Mouse (Mus musculus) CH12.LX (cell line): ENCODE data around the gene Tmem43. TPM values are rescaled to one million over a fixed set of nuclear protein-coding genes. Genes with fewer than 3 reads are reported as not detected.
"Not testable (repeated sequence)": the region's sequence is repeated elsewhere in the genome, so short reads cannot be mapped to it uniquely, and the experiment has no call there.

Experiments used
- DNase-seq: peaks from one replicate; pipeline ENCODE4 v3.0.0-alpha.2; 2013; ENCODE audit errors: extremely low read depth
- H3K27ac ChIP-seq: 2 replicates; pipeline ENCODE4 v1.5.1; 2012; ENCODE audit warnings: low read depth, mild to moderate bottlenecking, control low read depth, moderate library complexity; ENCODE audit not compliant: insufficient read depth
- H3K27me3 ChIP-seq: replicated peaks from 2 replicates; pipeline ENCODE3; 2012; ENCODE audit warnings: inconsistent platforms
- H3K36me3 ChIP-seq, 2 experiments: replicated peaks in 1 of 2; 2 replicates each; pipeline versions ENCODE3 to v1.6.1; 2012; ENCODE audit warnings: inconsistent platforms in 1 of 2, low read length in 1 of 2, mild to moderate bottlenecking in 1 of 2, mixed read lengths in 1 of 2, moderate library complexity in 1 of 2; ENCODE audit not compliant: control insufficient read depth in 1 of 2, insufficient read depth in 1 of 2
- H3K4me1 ChIP-seq, 2 experiments: 2 replicates each; pipeline ENCODE4 v1.6.1; 2012; ENCODE audit warnings: inconsistent platforms in 1 of 2, moderate library complexity in 1 of 2; ENCODE audit not compliant: insufficient read depth in 2 of 2, control insufficient read depth in 1 of 2
- H3K4me2 ChIP-seq: 2 replicates; pipeline ENCODE4 v1.6.1; 2012; ENCODE audit warnings: low read depth, mild to moderate bottlenecking, control low read depth; ENCODE audit not compliant: poor library complexity, insufficient read depth, severe bottlenecking
- H3K4me3 ChIP-seq, 3 experiments: fragments of 150-350 bp in 1 of 3; sonication (generic) in 1 of 3; replicated peaks in 1 of 3; 2 replicates each; pipeline versions ENCODE3 to v1.5.1; 2011 to 2012; ENCODE audit warnings: low read depth in 2 of 3, low read length in 2 of 3, mild to moderate bottlenecking in 2 of 3, moderate library complexity in 2 of 3, control low read depth in 1 of 3, improper control_type of control experiment in 1 of 3, inconsistent platforms in 1 of 3, mixed read lengths in 1 of 3; ENCODE audit not compliant: poor library complexity in 1 of 3
- H3K79me2 ChIP-seq: replicated peaks from 2 replicates; pipeline ENCODE4 v1.6.1; 2012; ENCODE audit warnings: mild to moderate bottlenecking, moderate library complexity; ENCODE audit not compliant: control insufficient read depth, poor library complexity, insufficient read depth, severe bottlenecking; ENCODE audit errors: extremely low read depth
- H3K9ac ChIP-seq: 2 replicates; pipeline ENCODE4 v1.6.1; 2012; ENCODE audit warnings: low read depth, mild to moderate bottlenecking, control low read depth, moderate library complexity; ENCODE audit not compliant: insufficient read depth
- H3K9me3 ChIP-seq: replicated peaks from 2 replicates; pipeline ENCODE3; 2012; ENCODE audit warnings: low read length, inconsistent platforms, mixed read lengths
- BHLHE40 ChIP-seq: IDR thresholded peaks from 2 replicates; pipeline ENCODE4 v1.6.1; 2011; ENCODE audit warnings: mild to moderate bottlenecking, low read depth, low read length, improper control_type of control experiment
- CHD2 ChIP-seq: IDR thresholded peaks from 2 replicates; pipeline ENCODE4 v1.6.1; 2011; ENCODE audit warnings: low read length, improper control_type of control experiment
- CTCF ChIP-seq, 2 experiments: IDR thresholded peaks in 1 of 2; conservative IDR thresholded peaks in 1 of 2; 2 replicates each; pipeline ENCODE4 v1.5.1; 2011 to 2012; ENCODE audit warnings: low read depth in 2 of 2, low read length in 2 of 2, improper control_type of control experiment in 1 of 2, inconsistent platforms in 1 of 2, mild to moderate bottlenecking in 1 of 2, moderate library complexity in 1 of 2
- ELF1 ChIP-seq: IDR thresholded peaks from 2 replicates; pipeline ENCODE4 v1.6.1; 2014; ENCODE audit warnings: low read depth, mild to moderate bottlenecking, inconsistent platforms, low read length, improper control_type of control experiment
- EP300 ChIP-seq: IDR thresholded peaks from 2 replicates; pipeline ENCODE4 v1.6.1; 2011; ENCODE audit warnings: low read length, improper control_type of control experiment
- HCFC1 ChIP-seq: IDR thresholded peaks from 2 replicates; pipeline ENCODE4 v1.6.1; 2012; ENCODE audit warnings: low read depth, mild to moderate bottlenecking, inconsistent platforms, low read length, improper control_type of control experiment
- IRF4 ChIP-seq: IDR thresholded peaks from 2 replicates; pipeline ENCODE4 v1.6.1; 2014; ENCODE audit warnings: low read depth, mild to moderate bottlenecking, inconsistent platforms, low read length, improper control_type of control experiment
- JUN ChIP-seq: IDR thresholded peaks from 2 replicates; pipeline ENCODE4 v1.6.1; 2011; ENCODE audit warnings: low read depth, mild to moderate bottlenecking, low read length, improper control_type of control experiment, moderate library complexity; ENCODE audit not compliant: insufficient read depth
- MAFK ChIP-seq: IDR thresholded peaks from 2 replicates; pipeline ENCODE4 v1.6.1; 2011; ENCODE audit warnings: low read length, improper control_type of control experiment; ENCODE audit not compliant: insufficient replicate concordance
- MAX ChIP-seq: IDR thresholded peaks from 2 replicates; pipeline ENCODE4 v1.6.1; 2011; ENCODE audit warnings: low read length, improper control_type of control experiment
- MAZ ChIP-seq: IDR thresholded peaks from 2 replicates; pipeline ENCODE4 v1.6.1; 2012; ENCODE audit warnings: low read depth, mild to moderate bottlenecking, inconsistent platforms, low read length, improper control_type of control experiment, moderate library complexity
- MXI1 ChIP-seq: IDR thresholded peaks from 2 replicates; pipeline ENCODE4 v1.6.1; 2011; ENCODE audit warnings: mild to moderate bottlenecking, low read depth, low read length, improper control_type of control experiment
- MYC ChIP-seq: IDR thresholded peaks from 2 replicates; pipeline ENCODE4 v1.6.1; 2011; ENCODE audit warnings: low read depth, mild to moderate bottlenecking, improper control_type of control experiment, low read length
- NELFE ChIP-seq: IDR thresholded peaks from 2 replicates; pipeline ENCODE4 v1.6.1; 2011; ENCODE audit warnings: low read depth, low read length, improper control_type of control experiment
- POLR2A ChIP-seq: IDR thresholded peaks from 2 replicates; pipeline ENCODE4 v1.6.1; 2011; ENCODE audit warnings: low read depth, mild to moderate bottlenecking, improper control_type of control experiment, low read length
- POLR2AphosphoS2 ChIP-seq: IDR thresholded peaks from 2 replicates; pipeline ENCODE4 v1.6.1; 2011; ENCODE audit warnings: low read depth, low read length, improper control_type of control experiment
- SIN3A ChIP-seq: IDR thresholded peaks from 2 replicates; pipeline ENCODE4 v1.6.1; 2012; ENCODE audit warnings: low read length, improper control_type of control experiment, inconsistent platforms
- SMC3 ChIP-seq: IDR thresholded peaks from 2 replicates; pipeline ENCODE4 v1.6.1; 2011; ENCODE audit warnings: low read depth, low read length, improper control_type of control experiment
- TBP ChIP-seq: conservative IDR thresholded peaks from 2 replicates; pipeline ENCODE4 v1.6.1; 2011; ENCODE audit warnings: low read depth, low read length, improper control_type of control experiment
- TCF12 ChIP-seq: IDR thresholded peaks from 2 replicates; pipeline ENCODE4 v1.6.1; 2014; ENCODE audit warnings: low read depth, mild to moderate bottlenecking, inconsistent platforms, low read length, improper control_type of control experiment
- USF1 ChIP-seq: IDR thresholded peaks from 2 replicates; pipeline ENCODE4 v1.6.1; 2014; ENCODE audit warnings: low read depth, mild to moderate bottlenecking, inconsistent platforms, low read length, improper control_type of control experiment
- ZKSCAN1 ChIP-seq: IDR thresholded peaks from 2 replicates; pipeline ENCODE4 v1.6.1; 2012; ENCODE audit warnings: low read depth, inconsistent platforms, low read length, improper control_type of control experiment, borderline replicate concordance
- ZNF384 ChIP-seq: IDR thresholded peaks from 2 replicates; pipeline ENCODE4 v1.6.1; 2012; ENCODE audit warnings: low read depth, low read length, improper control_type of control experiment, inconsistent platforms
- dilution Hi-C: fragments of 300-500 bp; cut with MboI; formaldehyde crosslinking; loops from 2 replicates; pipeline ENCODE4 v1.14.3; 2020; ENCODE audit warnings: low sequenced_read_pairs; ENCODE audit not compliant: extremely low pct_unique_long_range_greater_than_20kb, extremely low pct_ligation_motif_present
- in situ Hi-C: fragments of 300-500 bp; cut with MboI; formaldehyde crosslinking; loops from 3 replicates; pipeline ENCODE4 v1.14.3; 2019; ENCODE audit warnings: low sequenced_read_pairs, low pct_ligation_motif_present, low pct_unique_long_range_greater_than_20kb, mixed read lengths
- polyA plus RNA-seq: library from polyadenylated mRNA; unstranded; fragments of >175 nt; gene quantifications from 2 replicates; pipeline ENCODE4 v1.2.1, GENCODE M21; 2012; ENCODE audit warnings: low read depth; ENCODE audit not compliant: insufficient read length
- total RNA-seq, 2 experiments: library from RNA; depleted of rRNA; stranded (reverse); fragments of 300-350 nt in 1 of 2; fragments of >200 nt in 1 of 2; gene quantifications; 2 replicates each; pipeline ENCODE4 v1.2.3; 2012 to 2014

Gene Tmem43
- total and polyA plus RNA-seq, 3 experiments = 19.2 to 29.7 (median 25.0) TPM

- H3K9ac ChIP-seq = peak overlapping the region; percentile 93
- H3K27ac ChIP-seq, dilution Hi-C loops, H3K9me3 ChIP-seq, H3K27me3 ChIP-seq, in situ Hi-C loops, DNase-seq: not testable (repeated sequence)
- TF ChIP-seq ZNF384 = peak; percentile 72
- H3K4me1 ChIP-seq = peaks cover 12 to 55% of the 10 kb centered on the region in 2 experiments
- peaks cover 49% of the 10 kb centered on the region for H3K79me2 ChIP-seq
- H3K36me3 ChIP-seq = peaks cover 23 to 59% of the 10 kb centered on the region in 2 experiments
- H3K4me3 ChIP-seq = peak overlapping the region; percentile 74 to 97 (median 92)
- H3K4me2 ChIP-seq = peak overlapping the region; percentile 90
These were observed 2.1 kb upstream of the Tmem43 start for GRCm38 (mm10) chr6:91471427-91471826.

DNA sequence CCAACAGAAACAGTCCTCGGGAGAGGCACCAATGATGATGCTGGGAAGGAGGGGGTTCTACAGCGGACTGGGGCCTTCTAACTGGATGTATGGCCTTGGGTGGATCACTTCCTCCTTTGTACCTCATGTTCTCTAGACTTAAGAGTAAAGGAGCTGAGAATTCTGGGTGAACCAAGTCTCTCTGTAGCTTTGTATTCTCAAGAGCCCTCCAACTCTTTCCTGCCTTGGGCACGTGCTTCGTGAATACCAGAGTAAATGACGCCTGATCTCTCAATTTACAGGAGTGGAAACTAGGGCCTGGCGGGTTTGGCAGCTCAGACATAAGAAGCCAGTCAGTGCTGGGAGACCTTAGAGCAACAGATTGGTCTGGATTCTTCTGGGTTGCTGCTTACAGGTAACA, 1.2 kb upstream of the Tmem43 start:
- TF ChIP-seq CTCF (conservative IDR thresholded peaks at IDR 0.05 in 1 of 2, IDR thresholded peaks at IDR 0.05 in 1 of 2; ENCODE audit: low read depth in 2 of 2, low read length in 2 of 2) (no peak), POLR2AphosphoS2 (no peak), MAX (peak; percentile 90), MAZ (peak; percentile 24; the same call in 1 of the 2 replicates), MXI1 (peak; percentile 71), MAFK (no peak), BHLHE40 (peak; percentile 88), USF1 (no peak), EP300 (peak; percentile 40; the same call in 1 of the 2 replicates), SIN3A (peak; percentile 63), MYC (peak; percentile 97), TCF12 (0 out of 2 replicates have a peak, but pooled peaks have one; percentile 29), ELF1 (peak; percentile 60), JUN (no peak), ZKSCAN1 (no peak), POLR2A (peak; percentile 61), NELFE (peak; percentile 56; the same call in 1 of the 2 replicates), SMC3 (no peak), HCFC1 (peak; percentile 61), CHD2 (no peak), TBP (peak; percentile 77; the same call in 1 of the 2 replicates), IRF4 (peak; percentile 63; the same call in 1 of the 2 replicates)
- peaks cover 49% of the 10 kb centered on the region for H3K79me2 ChIP-seq
- peak overlapping the region; percentile 46; the same call in 1 of the 2 replicates for H3K27ac ChIP-seq
- H3K4me2 ChIP-seq = peak overlapping the region; percentile 90
- H3K4me1 ChIP-seq = peaks cover 16 to 59% of the 10 kb centered on the region in 2 experiments
- dilution Hi-C loops = no loop called here
- no peaks in the 10 kb centered on the region for H3K9me3 ChIP-seq
- DNase-seq = peak; percentile 87
- in situ Hi-C loops = no loop called here
- H3K9ac ChIP-seq = peak overlapping the region; percentile 93
- peaks cover 16 to 59% of the 10 kb centered on the region in 2 experiments for H3K36me3 ChIP-seq
- H3K27me3 ChIP-seq = no peaks in the 10 kb centered on the region
- peak overlapping the region; percentile 74 to 97 (median 92) for H3K4me3 ChIP-seq
